Mouse (Mus musculus): ENCODE measurements around the gene Lgals4.

The Lgals4 gene

DNA sequence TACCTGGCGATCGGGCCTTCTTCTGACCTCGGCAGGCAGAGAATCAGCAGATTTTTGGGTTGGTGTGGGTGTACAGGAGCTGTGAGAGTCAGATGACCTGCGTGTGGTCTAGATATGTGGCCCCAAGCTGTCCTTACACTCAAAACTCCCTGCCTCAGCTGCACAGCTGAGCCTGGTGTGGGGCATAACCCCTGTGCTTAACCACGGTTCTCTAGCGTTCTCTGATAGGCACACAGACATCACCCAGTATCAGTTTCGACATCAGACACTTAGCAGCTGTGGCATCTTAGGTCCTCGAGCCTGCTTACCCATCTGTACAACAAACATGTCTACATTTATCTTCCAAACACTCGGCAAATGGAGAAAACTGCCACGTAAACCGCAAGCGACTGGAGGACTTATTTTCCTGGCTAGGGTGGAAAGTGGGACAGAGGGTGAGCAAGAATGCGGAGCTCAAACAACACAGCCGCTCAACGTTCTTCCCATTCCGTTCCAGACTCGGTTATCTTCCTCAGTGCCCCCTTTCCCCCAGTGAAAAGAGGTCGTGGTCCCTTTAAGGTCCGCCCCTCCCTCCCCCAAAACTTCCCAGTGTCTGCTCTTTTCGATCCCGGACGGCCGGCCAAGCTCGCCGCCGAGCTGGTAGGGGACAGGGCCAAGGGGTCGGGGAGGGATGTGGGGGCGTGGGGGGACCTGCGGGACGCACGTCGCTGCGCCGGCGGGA lies 25.3 kb upstream of the Lgals4 start, which contains the start of gene Hnrnpl:
Gene Hnrnpl (plus strand): TSS at position 321 of the 721 bp plus-strand sequence.
- peak; percentile 71 for DNase-seq (ENCODE audit: low read depth)

DNA sequence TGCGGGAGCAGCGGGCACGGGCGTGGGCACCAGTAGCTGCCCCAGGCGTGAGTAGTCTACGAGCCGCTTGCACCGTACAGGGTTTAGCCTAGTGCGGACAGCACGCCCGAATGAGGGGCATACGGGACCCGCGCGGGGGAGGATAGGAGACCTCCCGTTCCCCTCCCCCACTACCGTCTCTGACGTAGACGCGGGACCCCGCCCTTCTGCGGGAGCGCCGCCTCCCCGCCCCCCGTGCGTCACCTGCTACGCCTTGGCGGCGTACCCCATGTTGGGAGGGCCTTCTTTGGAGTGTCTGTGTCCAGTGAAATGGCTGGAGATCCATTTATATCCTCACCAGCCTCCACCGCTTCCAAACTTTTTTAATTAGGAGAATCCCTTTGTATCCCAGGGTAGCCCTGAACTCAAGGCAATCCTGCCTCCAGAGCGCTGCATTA lies 24.7 kb upstream of the Lgals4 start:
- peak; percentile 98 for DNase-seq (ENCODE audit: low read depth)

- DNase-seq (ENCODE audit: low read depth) = peak; percentile 77
Observed at GRCm38 (mm10) chr7:28809401-28810089, 24.1 kb upstream of the Lgals4 start.

DNA sequence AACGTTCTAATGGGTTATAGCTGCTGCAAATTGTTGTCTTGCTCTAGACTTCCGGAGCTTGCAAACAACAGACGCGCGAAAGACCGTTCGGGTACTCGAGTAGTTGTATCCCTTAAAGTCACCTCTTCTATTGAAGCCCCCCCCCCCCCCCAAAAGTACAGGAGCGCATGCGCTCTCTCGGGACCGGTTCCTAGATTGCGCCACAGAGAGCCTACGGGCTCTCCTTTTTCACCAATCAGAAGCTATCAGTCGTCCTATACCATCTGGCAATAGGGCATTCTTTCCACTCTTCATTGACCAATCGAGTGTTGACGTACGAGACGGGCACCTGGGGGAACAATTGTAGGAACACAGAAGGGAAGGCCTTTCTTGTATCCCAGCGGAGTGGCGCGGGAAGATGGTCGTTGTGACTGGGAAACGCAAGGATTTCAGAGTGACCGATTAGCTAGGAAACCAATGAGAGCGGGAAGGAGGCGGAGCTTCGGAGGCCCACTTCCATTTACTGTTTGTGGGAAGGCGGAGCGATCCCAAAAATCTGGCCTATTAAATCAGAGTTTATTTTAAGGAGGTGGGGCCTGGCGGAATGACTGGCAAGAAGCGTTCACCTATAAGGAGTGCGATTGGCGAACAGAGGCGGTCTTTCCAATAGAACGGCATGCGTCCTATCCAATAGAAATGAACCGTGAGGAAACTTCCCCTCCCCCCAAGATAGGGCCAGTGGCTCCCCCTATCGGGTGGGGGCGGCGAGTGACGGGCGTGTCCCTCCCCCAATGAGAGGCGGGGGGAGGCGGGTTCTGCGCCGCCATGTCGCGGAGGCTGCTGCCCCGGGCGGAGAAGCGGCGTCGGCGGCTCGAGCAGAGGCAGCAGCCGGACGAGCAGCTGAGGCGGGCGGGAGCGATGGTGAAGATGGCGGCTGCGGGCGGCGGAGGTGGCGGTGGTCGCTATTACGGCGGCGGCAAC lies 23.3 kb upstream of the Lgals4 start:
- DNase-seq (ENCODE audit: low read depth) = peak; percentile 99

DNA sequence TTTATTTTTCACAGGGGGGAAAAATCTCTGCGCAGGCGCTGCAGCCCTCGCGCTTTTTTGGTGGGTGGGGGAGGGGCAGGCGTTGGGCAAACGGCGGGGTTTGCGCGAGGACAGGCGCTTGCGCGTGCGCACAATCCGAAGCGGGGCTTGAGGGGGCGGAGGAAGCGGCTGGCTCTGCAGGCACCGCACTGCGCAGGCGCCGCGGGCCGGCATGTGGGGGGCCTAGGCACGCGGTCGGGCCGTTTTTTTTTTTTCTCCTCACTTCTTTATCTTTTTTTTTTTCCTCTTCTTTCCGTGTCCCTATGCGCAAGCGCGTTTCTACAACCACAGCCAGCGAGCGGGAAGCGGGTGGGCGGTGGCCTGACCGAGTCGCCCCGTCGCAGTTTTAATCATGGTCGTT lies 22.4 kb upstream of the Lgals4 start:
- peak; percentile 98 for DNase-seq (ENCODE audit: low read depth)

- no peak for DNase-seq (ENCODE audit: low read depth)
Observed at GRCm38 (mm10) chr7:28811640-28812275, 21.9 kb upstream of the Lgals4 start.

DNA sequence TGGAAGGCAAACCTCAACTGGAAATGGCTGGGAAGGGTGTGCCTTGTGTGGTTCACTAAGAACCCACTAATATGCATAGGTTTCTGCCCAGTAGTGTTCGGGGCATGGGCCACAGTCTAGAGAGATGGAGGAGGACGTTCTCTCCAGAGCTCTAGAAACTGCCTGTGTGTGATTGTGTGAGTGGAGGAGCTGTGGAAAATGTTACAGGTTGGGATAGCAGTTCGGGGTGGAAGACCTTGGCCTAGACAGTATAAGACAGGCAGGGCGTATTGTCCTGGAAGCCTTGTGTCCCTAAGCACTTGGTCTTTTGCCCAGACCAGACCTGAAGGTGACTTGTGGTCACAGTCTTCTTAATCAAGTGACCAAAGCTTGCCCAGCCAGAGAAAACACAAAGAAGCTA lies 21.2 kb upstream of the Lgals4 start:
- no peak for DNase-seq (ENCODE audit: low read depth)

GRCm38 (mm10) chr7:28812949-28813348 lies 20.7 kb upstream of the Lgals4 start:
- no peak for DNase-seq (ENCODE audit: low read depth)

DNA sequence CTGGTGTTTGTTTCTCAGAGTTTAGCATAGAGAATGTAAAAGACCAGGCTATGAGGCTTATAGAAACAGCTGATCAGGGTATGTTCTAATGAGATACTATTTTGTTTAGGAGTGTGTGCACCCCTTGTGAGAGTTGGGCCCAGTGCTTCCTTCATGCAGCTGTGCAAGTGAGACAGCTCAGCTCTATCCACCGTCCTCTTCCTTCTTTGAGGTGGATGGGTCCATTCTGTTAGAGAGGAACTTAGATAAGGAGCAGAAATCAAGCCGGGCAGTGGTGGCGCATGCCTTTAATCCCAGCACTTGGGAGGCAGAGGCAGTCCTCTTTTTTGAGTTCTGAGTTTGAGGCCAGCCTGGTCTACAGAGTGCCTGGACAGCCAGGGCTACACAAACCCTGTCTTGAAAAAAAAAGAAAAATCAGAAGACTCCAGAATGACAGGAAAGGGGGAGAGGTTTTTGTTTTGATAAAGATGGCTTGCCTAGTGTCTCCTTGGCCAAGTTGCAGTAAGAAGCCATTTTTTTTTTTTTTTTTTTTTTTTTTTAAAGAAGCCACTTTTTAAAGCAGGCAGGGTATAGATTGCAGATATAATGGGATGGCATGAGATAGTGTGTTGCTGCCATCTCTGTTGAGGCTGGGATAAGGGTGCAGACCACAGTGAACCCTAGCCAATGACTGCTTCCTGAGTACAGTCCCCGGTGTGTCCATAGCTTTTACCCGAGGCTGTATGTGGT lies 19.2 kb upstream of the Lgals4 start:
- DNase-seq (ENCODE audit: low read depth) = no peak

GRCm38 (mm10) chr7:28815230-28815629 lies 18.4 kb upstream of the Lgals4 start:
- no peak for DNase-seq (ENCODE audit: low read depth)

DNA sequence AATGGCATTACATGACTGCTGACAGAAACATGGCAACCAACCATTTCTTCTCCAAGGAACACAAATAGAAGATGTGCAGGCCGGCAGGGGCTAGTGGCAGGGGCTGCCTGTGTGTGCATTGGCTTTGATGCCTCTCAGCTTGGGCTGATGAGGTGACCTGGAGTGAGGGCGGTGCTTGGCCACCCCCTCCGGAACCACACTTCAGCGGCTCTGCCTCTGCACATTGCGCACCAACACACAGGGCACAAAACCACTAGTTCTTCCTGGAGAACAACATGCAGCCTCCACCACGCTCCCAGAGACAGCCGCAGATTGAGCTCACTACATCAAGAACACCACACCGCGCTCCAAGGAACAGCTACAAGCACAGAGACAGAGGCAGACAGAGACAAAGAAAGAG lies 17.5 kb upstream of the Lgals4 start:
- DNase-seq (ENCODE audit: low read depth) = no peak

GRCm38 (mm10) chr7:28816920-28817319 lies 16.7 kb upstream of the Lgals4 start:
- DNase-seq (ENCODE audit: low read depth) = no peak

GRCm38 (mm10) chr7:28817524-28817923 lies 16.1 kb upstream of the Lgals4 start:
- no peak for DNase-seq (ENCODE audit: low read depth)

- DNase-seq (ENCODE audit: low read depth) = no peak
Observed at GRCm38 (mm10) chr7:28817957-28818356, 15.7 kb upstream of the Lgals4 start.

DNA sequence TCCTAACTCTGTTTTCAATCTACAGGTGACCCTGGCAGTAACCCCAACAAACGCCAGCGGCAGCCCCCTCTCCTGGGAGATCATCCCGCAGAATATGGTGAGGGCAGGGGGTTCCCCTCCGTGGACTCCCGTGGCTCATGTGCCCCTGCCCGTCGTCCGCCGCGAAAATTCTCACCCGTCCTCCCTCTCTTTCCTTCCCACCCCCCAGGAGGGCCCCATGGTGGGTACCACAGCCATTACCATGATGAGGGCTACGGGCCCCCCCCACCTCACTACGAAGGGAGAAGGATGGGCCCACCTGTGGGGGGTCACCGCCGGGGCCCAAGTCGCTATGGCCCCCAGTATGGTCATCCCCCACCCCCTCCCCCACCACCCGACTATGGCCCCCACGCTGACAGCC lies 15.2 kb upstream of the Lgals4 start:
- no peak for DNase-seq (ENCODE audit: low read depth)

GRCm38 (mm10) chr7:28818861-28819452 lies 14.7 kb upstream of the Lgals4 start:
- no peak for DNase-seq (ENCODE audit: low read depth)

- no peak for DNase-seq (ENCODE audit: low read depth)
Observed at GRCm38 (mm10) chr7:28819571-28819970, 14.1 kb upstream of the Lgals4 start.

GRCm38 (mm10) chr7:28820358-28821260 lies 13.0 kb upstream of the Lgals4 start:
- DNase-seq (ENCODE audit: low read depth) = peak; percentile 79

DNA sequence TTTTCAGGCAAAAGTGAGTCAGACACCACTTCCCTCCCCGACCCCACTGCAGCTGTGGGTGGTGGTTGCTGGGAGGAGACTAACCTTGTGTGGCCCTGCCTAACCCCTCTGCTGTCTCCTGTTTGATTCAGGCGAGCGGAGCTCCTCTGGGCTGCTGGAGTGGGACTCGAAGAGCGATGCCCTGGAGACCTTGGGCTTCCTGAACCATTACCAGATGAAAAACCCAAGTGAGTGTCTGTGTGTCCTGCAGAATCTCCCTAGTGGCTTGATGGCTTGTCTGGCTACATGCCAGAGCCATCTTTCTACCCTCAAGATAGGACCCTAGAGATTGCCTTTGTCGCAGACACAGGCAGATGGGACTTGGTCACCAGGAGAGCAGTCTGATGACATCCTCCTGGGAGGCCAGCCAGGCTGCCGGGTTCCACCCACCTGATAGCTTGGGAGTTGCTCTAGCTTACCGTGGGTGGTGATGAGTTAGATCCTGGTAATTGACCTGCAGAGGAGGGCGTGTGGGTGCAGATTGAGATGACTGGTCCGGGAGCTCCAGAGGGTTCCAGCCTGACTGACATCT lies 12.3 kb upstream of the Lgals4 start:
- peak; percentile 76 for DNase-seq (ENCODE audit: low read depth)
